In genomic region chr14:55497449-55497821, GRCm38 (mm10) we compare ENCODE assay signal across 9 mouse cellular contexts. TPM values are rescaled to one million over a fixed set of nuclear protein-coding genes. Genes with fewer than 3 reads are reported as not detected.
A peak's percentile ranks its signal among the peaks of the same experiment; 100 is the strongest.
DNase-seq lines count a peak whose midpoint lies in the region; ATAC-seq and TF ChIP-seq lines count a peak whose summit lies in the region.
"Had no signal": no experiment of that assay in that cellular context is flagged by ENCODE, and none has a peak within 500 bp of the region (broad histone marks: within the 10 kb centered on the region; RNA-seq: fewer than 3 reads in every experiment).

No protein-coding gene starts in this region.

- no peak overlapping the region for H3K27ac ChIP-seq in ES-Bruce4 (ENCODE audit: insufficient read depth, low read length)
- peak overlapping the region; percentile 60; the same call in 1 of the 2 replicates for H3K27ac ChIP-seq in forebrain, embryonic 10.5 days
- no peak overlapping the region for H3K27ac ChIP-seq in thymus, adult 2 months (ENCODE audit: control insufficient read depth, insufficient read depth, low read length)

- no peak overlapping the region for H3K4me3 ChIP-seq in ES-Bruce4 (ENCODE audit: low read depth, low read length)
- 0 out of 2 replicates have a peak overlapping the region, but pooled peaks have one; percentile 5 for H3K4me3 ChIP-seq in forebrain, embryonic 10.5 days
- no peak overlapping the region for H3K4me3 ChIP-seq in lung, adult 2 months (replicated peaks; ENCODE audit: extremely low read depth, low read depth, low read length)
- no peak overlapping the region for H3K4me3 ChIP-seq in thymus, adult 2 months (ENCODE audit: control insufficient read depth, insufficient read depth, low read length)

- peak; percentile 74 for ATAC-seq in neutrophil, adult 5-6 weeks (ENCODE audit: extremely low read depth, insufficient number of reproducible peaks, low FRiP score, poor library complexity, severe bottlenecking)

- intact Hi-C loops in heart, postnatal 14 days (cut with DNase I) = loop anchor here (2.0 to 10.0 kb wide), 3 partner anchors 31 to 247 kb away; partner anchors contain the start of genes Dhrs1, Irf9 and Nop9

- TF ChIP-seq EP300 in ES-Bruce4 (IDR thresholded peaks at IDR 0.05; ENCODE audit: insufficient read depth, low read depth, low read length) = no peak

- H3K9me3 ChIP-seq in ES-Bruce4 (replicated peaks; ENCODE audit: control insufficient read depth, insufficient read depth, low read length, poor library complexity, severe bottlenecking) = no peaks in the 10 kb centered on the region
- H3K9me3 ChIP-seq in forebrain, embryonic 10.5 days = no peaks in the 10 kb centered on the region

- H3K27me3 ChIP-seq in ES-Bruce4 (ENCODE audit: control insufficient read depth, insufficient read depth, low read length, poor library complexity, severe bottlenecking) = no peaks in the 10 kb centered on the region
- peaks cover 3% of the 10 kb centered on the region; the same call in 1 of the 2 replicates for H3K27me3 ChIP-seq in forebrain, embryonic 10.5 days (ENCODE audit: poor library complexity, severe bottlenecking)
- no peaks in the 10 kb centered on the region for H3K27me3 ChIP-seq in thymus, adult 2 months (ENCODE audit: control insufficient read depth, insufficient read depth, low read length)

- H3K36me3 ChIP-seq in ES-Bruce4 (ENCODE audit: control insufficient read depth, insufficient read depth, low read length, poor library complexity, severe bottlenecking) = no peaks in the 10 kb centered on the region
- H3K36me3 ChIP-seq in forebrain, embryonic 10.5 days (replicated peaks) = peaks cover 76% of the 10 kb centered on the region
- no peaks in the 10 kb centered on the region for H3K36me3 ChIP-seq in thymus, adult 2 months (ENCODE audit: control insufficient read depth, insufficient read depth, low read length)

- WGBS in forebrain, embryonic 10.5 days = 37% methylated on average over 6 of the region's 6 CpGs
- WGBS in lung, adult 2 months = 28% methylated on average over 6 of the region's 6 CpGs
- 36% methylated on average over 6 of the region's 6 CpGs for WGBS in thymus, adult 2 months

- no peak overlapping the region for H3K9ac ChIP-seq in ES-Bruce4 (ENCODE audit: low read depth, poor library complexity, severe bottlenecking)

- no peak for TF ChIP-seq POLR2A in ES-Bruce4 (IDR thresholded peaks at IDR 0.05; ENCODE audit: insufficient read depth, low read length)
- no peak for TF ChIP-seq POLR2A in lung, adult 2 months (IDR thresholded peaks at IDR 0.05; ENCODE audit: borderline replicate concordance, extremely low read depth, low read depth, low read length)
- no peak for TF ChIP-seq POLR2A in thymus, adult 2 months (IDR thresholded peaks at IDR 0.05; ENCODE audit: control insufficient read depth, extremely low read depth, insufficient read depth, low read length, poor library complexity)

- peak; percentile 98 for TF ChIP-seq CTCF in ES-Bruce4 (IDR thresholded peaks at IDR 0.05; ENCODE audit: low read depth, low read length)
- TF ChIP-seq CTCF in lung, adult 2 months (IDR thresholded peaks at IDR 0.05; ENCODE audit: insufficient read depth, low read length) = peak; percentile 97
- TF ChIP-seq CTCF in thymus, adult 2 months (IDR thresholded peaks at IDR 0.05; ENCODE audit: borderline replicate concordance, control insufficient read depth, extremely low read depth, insufficient read depth, low read length, poor library complexity) = peak; percentile 96

- peak; percentile 60 for DNase-seq in c-Kit-negative CD71-positive TER-119-positive erythroid progenitor cells, embryonic 14.5 days (ENCODE audit: low read depth, low spot score)
- DNase-seq in forebrain, embryonic 10.5 days (ENCODE audit: extremely low spot score, low spot score) = peak; percentile 85
- DNase-seq in heart, postnatal 14 days = peak; percentile 90 to 95
- peak; percentile 76 to 93 for DNase-seq in kidney, postnatal 36 days
- peak; percentile 87 for DNase-seq in lung, adult 2 months
- peak; percentile 88 for DNase-seq in thymus, adult 2 months

- H3K4me1 ChIP-seq in ES-Bruce4 (ENCODE audit: control insufficient read depth, insufficient read depth, low read length) = no peaks in the 10 kb centered on the region
- peaks cover 8% of the 10 kb centered on the region; the same call in 1 of the 2 replicates for H3K4me1 ChIP-seq in forebrain, embryonic 10.5 days
- H3K4me1 ChIP-seq in lung, adult 2 months (ENCODE audit: control insufficient read depth, insufficient read depth, low read length) = no peaks in the 10 kb centered on the region
- no peaks in the 10 kb centered on the region for H3K4me1 ChIP-seq in thymus, adult 2 months (replicated peaks; ENCODE audit: control insufficient read depth, insufficient read depth, low read length)

RNA-seq across cellular contexts. Expression of gene Carmil3, which starts 7.0 kb away (rescaled TPM):
- 7.5 and 9.9 TPM in 2 replicates for polyA plus RNA-seq in ES-Bruce4 (2011; ENCODE audit: insufficient read depth, insufficient read length, low read depth, missing spikeins)
- polyA plus RNA-seq in forebrain, embryonic 10.5 days (2016; fragmentation: Nextera tagmentation; extraction: Ambion mirVana) = 5.1 TPM in 2 replicates
- total RNA-seq in heart, postnatal 14 days (2021) = 1 to 10 TPM; 2.5 to 5.5 TPM
- polyA plus RNA-seq in lung, adult 2 months (2012; rRNA removed) = 1.8 and 3.0 TPM in 2 replicates
- total RNA-seq in neutrophil, adult 5-6 weeks (2017) = 0.74 TPM in 1 of 2 replicates, not detected in the other
- 20.6 and 25.4 TPM in 2 replicates for polyA plus RNA-seq in thymus, adult 2 months (2012; rRNA removed)

RNA-seq across cellular contexts. Expression of gene Cpne6, which starts 12.8 kb away (rescaled TPM):
- not detected in 2 replicates for polyA plus RNA-seq in ES-Bruce4 (2011; ENCODE audit: insufficient read depth, insufficient read length, low read depth, missing spikeins)
- polyA plus RNA-seq in forebrain, embryonic 10.5 days (2016; fragmentation: Nextera tagmentation; extraction: Ambion mirVana) = 0.05 and 0.14 TPM in 2 replicates
- total RNA-seq in heart, postnatal 14 days (2021) = not detected
- 0.05 and 0.07 TPM in 2 replicates for polyA plus RNA-seq in lung, adult 2 months (2012; rRNA removed)
- not detected in 2 replicates for total RNA-seq in neutrophil, adult 5-6 weeks (2017)
- polyA plus RNA-seq in thymus, adult 2 months (2012; rRNA removed) = 0.98 and 1.0 TPM in 2 replicates

RNA-seq across cellular contexts. Expression of gene Dhrs4, which starts 18.9 kb away (rescaled TPM):
- polyA plus RNA-seq in ES-Bruce4 (2011; ENCODE audit: insufficient read depth, insufficient read length, low read depth, missing spikeins) = 24.8 and 29.6 TPM in 2 replicates
- 67.2 and 71.0 TPM in 2 replicates for polyA plus RNA-seq in forebrain, embryonic 10.5 days (2016; fragmentation: Nextera tagmentation; extraction: Ambion mirVana)
- total RNA-seq in heart, postnatal 14 days (2021) = 100 to 1,000 TPM; 129 to 134 TPM
- polyA plus RNA-seq in lung, adult 2 months (2012; rRNA removed) = 25.0 and 28.1 TPM in 2 replicates
- 22.9 and 24.1 TPM in 2 replicates for total RNA-seq in neutrophil, adult 5-6 weeks (2017)
- polyA plus RNA-seq in thymus, adult 2 months (2012; rRNA removed) = 38.3 and 46.8 TPM in 2 replicates

RNA-seq across cellular contexts. Expression of gene Nrl, which starts 27.3 kb away (rescaled TPM):
- polyA plus RNA-seq in ES-Bruce4 (2011; ENCODE audit: insufficient read depth, insufficient read length, low read depth, missing spikeins) = not detected in 2 replicates
- polyA plus RNA-seq in forebrain, embryonic 10.5 days (2016; fragmentation: Nextera tagmentation; extraction: Ambion mirVana) = not detected in 2 replicates
- not detected for total RNA-seq in heart, postnatal 14 days (2021)
- not detected in 2 replicates for polyA plus RNA-seq in lung, adult 2 months (2012; rRNA removed)
- 0.12 TPM in 1 of 2 replicates, not detected in the other for total RNA-seq in neutrophil, adult 5-6 weeks (2017)
- polyA plus RNA-seq in thymus, adult 2 months (2012; rRNA removed) = 0.50 and 0.70 TPM in 2 replicates
- polyA plus RNA-seq: gonadal fat pad, adult 2 months had no signal

RNA-seq across cellular contexts. Expression of gene Pck2, which starts 42.6 kb away (rescaled TPM):
- 18.0 and 21.2 TPM in 2 replicates for polyA plus RNA-seq in ES-Bruce4 (2011; ENCODE audit: insufficient read depth, insufficient read length, low read depth, missing spikeins)
- polyA plus RNA-seq in forebrain, embryonic 10.5 days (2016; fragmentation: Nextera tagmentation; extraction: Ambion mirVana) = 18.3 and 20.0 TPM in 2 replicates
- total RNA-seq in heart, postnatal 14 days (2021) = 10 to 100 TPM; 17.7 to 23.0 TPM
- polyA plus RNA-seq in lung, adult 2 months (2012; rRNA removed) = 31.6 and 34.1 TPM in 2 replicates
- total RNA-seq in neutrophil, adult 5-6 weeks (2017) = 38.6 and 38.8 TPM in 2 replicates
- 13.2 and 13.3 TPM in 2 replicates for polyA plus RNA-seq in thymus, adult 2 months (2012; rRNA removed)
